Comparison of ENCODE assay signal across 18 mouse cellular contexts in the genomic region with DNA sequence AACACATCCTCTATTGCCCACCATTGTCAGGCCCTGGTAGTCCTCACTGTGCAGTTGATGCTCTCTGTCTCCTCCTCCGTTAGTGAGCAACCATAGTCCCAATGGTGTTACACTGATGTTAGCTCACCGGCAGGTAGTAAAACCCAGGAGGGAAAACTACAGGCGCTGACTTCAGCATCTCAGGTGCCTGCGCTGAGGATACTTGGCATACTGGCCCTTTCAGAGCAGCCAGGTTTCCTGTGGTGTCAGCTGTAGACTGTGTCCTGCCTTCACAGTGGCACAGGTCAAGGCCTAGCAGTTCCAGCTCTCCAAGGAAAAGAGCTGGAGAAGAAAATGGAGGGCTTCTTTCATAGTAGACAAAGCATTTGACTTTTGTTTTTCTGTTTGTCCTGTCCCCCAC. TPM values are rescaled to one million over a fixed set of nuclear protein-coding genes. Genes with fewer than 3 reads are reported as not detected.
DNase-seq lines count a peak whose midpoint lies in the region; ATAC-seq and TF ChIP-seq lines count a peak whose summit lies in the region.
"Had no signal": no experiment of that assay in that cellular context is flagged by ENCODE, and none has a peak within 500 bp of the region (broad histone marks: within the 10 kb centered on the region; RNA-seq: fewer than 3 reads in every experiment).

No protein-coding gene starts in this region.

- H3K4me1 ChIP-seq in cerebellum, adult 2 months (ENCODE audit: control insufficient read depth, insufficient read depth, low read length), result peaks cover 6% of the 10 kb centered on the region
- no peaks in the 10 kb centered on the region for H3K4me1 ChIP-seq in intestine, embryonic 14.5 days (replicated peaks; ENCODE audit: control insufficient read depth, insufficient read depth, low read length)
- H3K4me1 ChIP-seq in intestine, postnatal 0 days (replicated peaks; ENCODE audit: control insufficient read depth, insufficient read depth, low read length), result no peaks in the 10 kb centered on the region
- H3K4me1 ChIP-seq: embryonic facial prominence, embryonic 12.5 days; forebrain, embryonic 15.5 days; heart, embryonic 12.5 days had no signal

- no peak overlapping the region for H3K9ac ChIP-seq in intestine, embryonic 14.5 days (ENCODE audit: low read length)
- H3K9ac ChIP-seq in intestine, postnatal 0 days (ENCODE audit: low read depth, low read length), result no peak overlapping the region
- H3K9ac ChIP-seq: embryonic facial prominence, embryonic 12.5 days; forebrain, embryonic 15.5 days; heart, embryonic 12.5 days had no signal

- peak; percentile 25 to 51 for DNase-seq in cerebellum, adult 2 months
- DNase-seq in cerebellum, postnatal 4 days (ENCODE audit: low spot score in 2 of 2), result no peak
- DNase-seq in intestine, embryonic 14.5 days (ENCODE audit: low spot score), result peak; percentile 38
- peak; percentile 40 to 47 for DNase-seq in cerebellum, postnatal 25 days
- no peak for DNase-seq in adrenal gland, adult 8-10 months
- DNase-seq: adrenal gland, adult 2 months; adrenal gland, postnatal 36 days; gastrocnemius, postnatal 10 days; heart, postnatal 36 days; kidney, adult 18-20 months had no signal

- H3K36me3 ChIP-seq in intestine, embryonic 14.5 days (ENCODE audit: control insufficient read depth, insufficient read depth, low read length), result peaks cover 59% of the 10 kb centered on the region
- H3K36me3 ChIP-seq in intestine, postnatal 0 days (ENCODE audit: control insufficient read depth, insufficient read depth), result peaks cover 48% of the 10 kb centered on the region

- H3K4me3 ChIP-seq in cerebellum, adult 2 months (replicated peaks; ENCODE audit: insufficient read depth, low read depth, low read length), result no peak overlapping the region
- H3K4me3 ChIP-seq in intestine, embryonic 14.5 days (ENCODE audit: low read depth, low read length), result no peak overlapping the region
- H3K4me3 ChIP-seq in intestine, postnatal 0 days (ENCODE audit: low read depth, low read length), result no peak overlapping the region
- H3K4me3 ChIP-seq: embryonic facial prominence, embryonic 12.5 days; forebrain, embryonic 15.5 days; heart, embryonic 12.5 days had no signal

- H3K27me3 ChIP-seq in cerebellum, adult 2 months (ENCODE audit: control insufficient read depth, insufficient read depth, low read length), result no peaks in the 10 kb centered on the region
- no peaks in the 10 kb centered on the region for H3K27me3 ChIP-seq in intestine, embryonic 14.5 days (replicated peaks; ENCODE audit: control insufficient read depth, insufficient read depth, low read length)
- H3K27me3 ChIP-seq in intestine, postnatal 0 days (replicated peaks; ENCODE audit: control insufficient read depth, insufficient read depth, low read length), result no peaks in the 10 kb centered on the region
- H3K27me3 ChIP-seq: embryonic facial prominence, embryonic 12.5 days; forebrain, embryonic 15.5 days; heart, embryonic 12.5 days had no signal

- 15% methylated on average over 4 of the region's 4 CpGs for WGBS in cerebellum, adult 2 months
- 96% methylated on average over 4 of the region's 4 CpGs for WGBS in intestine, embryonic 14.5 days
- 92% methylated on average over 4 of the region's 4 CpGs for WGBS in intestine, postnatal 0 days

- no peak for ATAC-seq in intestine, embryonic 14.5 days (replicated peaks; ENCODE audit: low FRiP score, low TSS enrichment, low read depth)
- ATAC-seq in intestine, postnatal 0 days, result no peak
- ATAC-seq: forebrain, embryonic 15.5 days; hindbrain, embryonic 16.5 days; inflammation-experienced regulatory T-cells, adult 6 months had no signal

- no peaks in the 10 kb centered on the region for H3K9me3 ChIP-seq in intestine, embryonic 14.5 days (ENCODE audit: control insufficient read depth, low read length)
- H3K9me3 ChIP-seq in intestine, postnatal 0 days (ENCODE audit: control insufficient read depth), result no peaks in the 10 kb centered on the region
- H3K9me3 ChIP-seq: embryonic facial prominence, embryonic 12.5 days; forebrain, embryonic 15.5 days; heart, embryonic 12.5 days had no signal

- no peak for TF ChIP-seq POLR2A in cerebellum, adult 2 months (IDR thresholded peaks at IDR 0.05; ENCODE audit: borderline replicate concordance, insufficient read depth, low read length)

- H3K4me2 ChIP-seq in intestine, embryonic 14.5 days (ENCODE audit: low read length), result no peak overlapping the region
- H3K4me2 ChIP-seq in intestine, postnatal 0 days (replicated peaks; ENCODE audit: low read depth), result no peak overlapping the region
- H3K4me2 ChIP-seq: embryonic facial prominence, embryonic 12.5 days; forebrain, embryonic 15.5 days; heart, embryonic 12.5 days had no signal

- no peak for TF ChIP-seq CTCF in cerebellum, adult 2 months (IDR thresholded peaks at IDR 0.05; ENCODE audit: borderline replicate concordance, insufficient read depth, low read depth, low read length)
- no peak for TF ChIP-seq CTCF in intestine, postnatal 0 days (IDR thresholded peaks at IDR 0.05; ENCODE audit: low read depth)

- H3K27ac ChIP-seq in cerebellum, adult 2 months (ENCODE audit: insufficient read depth, low read length), result no peak overlapping the region
- no peak overlapping the region for H3K27ac ChIP-seq in intestine, embryonic 14.5 days (ENCODE audit: low read depth)
- H3K27ac ChIP-seq in intestine, postnatal 0 days (ENCODE audit: low read depth, low read length), result no peak overlapping the region
- H3K27ac ChIP-seq: embryonic facial prominence, embryonic 12.5 days; forebrain, embryonic 15.5 days had no signal

RNA-seq across cellular contexts. Expression of a gene that starts 21.6 kb away (rescaled TPM):
- polyA plus RNA-seq in cerebellum, adult 2 months (2012; rRNA removed), result 28.7 and 29.9 TPM in 2 replicates
- polyA plus RNA-seq in intestine, embryonic 14.5 days (2014; fragmentation: Nextera tagmentation; extraction: Ambion mirVana), result 13.5 and 16.9 TPM in 2 replicates
- 20.2 and 23.1 TPM in 2 replicates for polyA plus RNA-seq in intestine, postnatal 0 days (2015; fragmentation: Nextera tagmentation; extraction: Ambion mirVana)
- total RNA-seq in adrenal gland, adult 8-10 months (2022), result 10 to 100 TPM; 31.4 to 42.7 (median 35.8) TPM

RNA-seq across cellular contexts. Expression of a gene that starts 26.5 kb away (rescaled TPM):
- 70.7 and 72.3 TPM in 2 replicates for polyA plus RNA-seq in cerebellum, adult 2 months (2012; rRNA removed)
- polyA plus RNA-seq in intestine, embryonic 14.5 days (2014; fragmentation: Nextera tagmentation; extraction: Ambion mirVana), result 69.9 and 71.6 TPM in 2 replicates
- polyA plus RNA-seq in intestine, postnatal 0 days (2015; fragmentation: Nextera tagmentation; extraction: Ambion mirVana), result 55.5 and 57.9 TPM in 2 replicates
- 10 to 100 TPM; 57.7 to 87.7 (median 71.3) TPM for total RNA-seq in adrenal gland, adult 8-10 months (2022)

RNA-seq across cellular contexts. Expression of a gene that starts 45.3 kb away (rescaled TPM):
- polyA plus RNA-seq in cerebellum, adult 2 months (2012; rRNA removed), result 0.03 and 0.05 TPM in 2 replicates
- polyA plus RNA-seq in intestine, embryonic 14.5 days (2014; fragmentation: Nextera tagmentation; extraction: Ambion mirVana), result not detected in 2 replicates
- polyA plus RNA-seq in intestine, postnatal 0 days (2015; fragmentation: Nextera tagmentation; extraction: Ambion mirVana), result not detected in 2 replicates
- under 1 TPM in 3 of 4 experiments, not detected in 1; 0.09 to 0.25 (median 0.21) TPM for total RNA-seq in adrenal gland, adult 8-10 months (2022)
- total RNA-seq: heart, adult 8-10 months had no signal
- polyA plus RNA-seq: inflammation-experienced regulatory T-cells, adult 6 months; kidney, embryonic 14.5 days had no signal

Comparison
In these comparisons a context has a peak if more than half of its experiments do, and no peak if none do; other contexts are left out.
1. DNase-seq: peak in cerebellum, adult 2 months (2 of 2), intestine, embryonic 14.5 days (single experiment) and cerebellum, postnatal 25 days (2 of 2); none in cerebellum, postnatal 4 days (0 of 2) and adrenal gland, adult 8-10 months (single experiment).